Mouse (Mus musculus) kidney, embryonic 16.5 days (tissue): ENCODE measurements around the gene Anapc13. TPM values are rescaled to one million over a fixed set of nuclear protein-coding genes. Genes with fewer than 3 reads are reported as not detected.
A peak's percentile ranks its signal among the peaks of the same experiment; 100 is the strongest.

Experiments
- ATAC-seq: fragments of 200-750 bp; cut with Nextera tagmentation; 2 replicates; pipeline ENCODE4 v1.8.0; 2017; ENCODE audit warnings: moderate TSS enrichment; ENCODE audit not compliant: low FRiP score, low TSS enrichment
- H3K27ac ChIP-seq: fragments of 300-500 bp; sonication (generic); 2 replicates; pipeline ENCODE4 v1.5.1; 2014; ENCODE audit warnings: low read length
- H3K27me3 ChIP-seq: fragments of 300-500 bp; sonication (generic); 2 replicates; pipeline ENCODE4 v1.6.1; 2014; ENCODE audit warnings: low read length, control low read depth, mixed read lengths; ENCODE audit not compliant: insufficient read depth
- H3K36me3 ChIP-seq: fragments of 300-500 bp; sonication (generic); 2 replicates; pipeline ENCODE4 v1.6.1; 2014; ENCODE audit warnings: low read length, control low read depth, mixed read lengths; ENCODE audit not compliant: insufficient read depth
- H3K4me1 ChIP-seq: fragments of 300-500 bp; sonication (generic); 2 replicates; pipeline ENCODE4 v1.6.1; 2014; ENCODE audit warnings: low read length, control low read depth, mixed read lengths; ENCODE audit not compliant: insufficient read depth
- H3K4me2 ChIP-seq: fragments of 300-500 bp; sonication (generic); replicated peaks from 2 replicates; pipeline ENCODE4 v1.6.1; 2014; ENCODE audit warnings: low read depth, low read length
- H3K4me3 ChIP-seq: fragments of 300-500 bp; sonication (generic); 2 replicates; pipeline ENCODE4 v1.5.1; 2014; ENCODE audit warnings: mild to moderate bottlenecking, low read length
- H3K9ac ChIP-seq: fragments of 300-500 bp; sonication (generic); replicated peaks from 2 replicates; pipeline ENCODE4 v1.6.1; 2014; ENCODE audit warnings: low read length
- H3K9me3 ChIP-seq: fragments of 300-500 bp; sonication (generic); 2 replicates; pipeline ENCODE4 v1.6.1; 2016; ENCODE audit warnings: low read length, control low read depth
- whole genome bisulfite sequencing: fragments of 180-500 bp; shearing (Covaris S2); extraction: QIAGEN DNeasy Blood & Tissue Kit; methylation state at CpG from one replicate; pipeline ENCODE4 v1.1.7; 2014; 5-methylcytosine and 5-hydroxymethylcytosine counted together
- polyA plus RNA-seq: library from polyadenylated mRNA; unstranded; fragments of >200 nt; fragmentation: Nextera tagmentation; extraction: Ambion mirVana; gene quantifications from 2 replicates; pipeline ENCODE4 v1.2.1, GENCODE M21; 2015

Anapc13 gene
- polyA plus RNA-seq, 1 experiment from 2014 or later: 179 TPM

- Histone ChIP-seq H3K4me3 (no peak overlapping the region), H3K4me1 (peaks cover 53% of the 10 kb centered on the region), H3K36me3 (no peaks in the 10 kb centered on the region), H3K27me3 (no peaks in the 10 kb centered on the region), H3K9me3 (no peaks in the 10 kb centered on the region), H3K9ac (no peak overlapping the region), H3K27ac (no peak overlapping the region), H3K4me2 (no peak overlapping the region)
- 58% methylated on average over 6 of the region's 6 CpGs for WGBS
- no peak for ATAC-seq
Measured at GRCm38 (mm10) chr9:102641531-102641930, 15.4 kb downstream of the Anapc13 start.

DNA sequence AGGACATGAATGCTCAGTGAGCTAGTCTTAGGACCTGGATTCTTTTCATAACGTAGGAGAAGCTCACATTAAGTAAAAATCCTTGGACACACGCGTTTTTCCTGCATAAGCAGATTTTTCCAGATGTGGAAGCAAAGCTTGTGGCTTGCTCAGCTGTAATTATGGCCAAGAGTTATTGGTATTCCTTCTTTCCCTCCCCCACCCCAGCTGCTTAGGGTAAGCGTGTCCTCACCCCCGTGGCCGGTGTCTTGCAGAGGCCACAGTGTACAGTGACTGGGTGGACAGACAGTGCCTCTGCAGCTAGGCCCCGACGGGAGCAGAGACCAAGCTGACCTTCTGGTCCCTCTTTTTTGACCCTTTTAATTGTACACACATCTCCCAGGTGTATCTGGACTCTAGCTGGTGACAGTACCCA, 17.0 kb downstream of the Anapc13 start:
- peak overlapping the region; percentile 40 for H3K4me2 ChIP-seq
- no peaks in the 10 kb centered on the region for H3K9me3 ChIP-seq
- H3K9ac ChIP-seq: 0 out of 2 replicates have a peak overlapping the region, but pooled peaks have one; percentile 16
- H3K27me3 ChIP-seq: no peaks in the 10 kb centered on the region
- no peak overlapping the region for H3K4me3 ChIP-seq
- H3K4me1 ChIP-seq: peaks cover 47% of the 10 kb centered on the region
- H3K36me3 ChIP-seq: no peaks in the 10 kb centered on the region
- H3K27ac ChIP-seq: peak overlapping the region; percentile 91
- peak; percentile 40; the same call in 1 of the 2 replicates for ATAC-seq
- WGBS: 17% methylated on average over 8 of the region's 8 CpGs

DNA sequence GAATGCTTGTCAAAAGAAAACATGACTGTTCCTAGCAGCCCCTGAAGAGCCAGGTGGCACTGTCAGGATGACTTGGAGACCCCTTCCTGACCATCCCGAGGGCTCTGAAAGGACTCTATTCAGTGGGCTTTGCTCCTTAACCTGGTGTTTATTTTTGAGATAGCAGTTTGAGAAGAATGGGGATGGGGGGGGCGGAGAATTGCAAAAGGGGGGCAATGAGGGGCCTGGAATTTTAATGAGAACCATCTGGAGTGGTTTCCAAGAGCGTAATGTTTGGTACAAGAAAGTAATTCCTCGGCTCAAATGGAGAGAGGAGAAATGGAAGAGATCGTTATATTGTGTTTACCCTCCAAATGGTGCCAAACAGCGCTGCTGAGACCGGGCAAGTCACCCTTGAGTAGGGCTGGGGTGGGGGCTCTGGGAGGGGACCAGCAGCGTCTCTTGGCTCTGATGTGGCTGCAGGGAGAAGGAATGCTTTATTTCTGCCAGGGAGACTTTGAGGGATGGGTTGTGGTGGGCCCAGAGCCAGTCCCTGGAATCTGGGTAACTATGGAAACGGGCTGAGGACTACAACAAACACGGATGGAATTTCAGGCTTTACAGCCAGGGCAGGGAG, 17.5 kb downstream of the Anapc13 start:
- WGBS: 11% methylated on average over 10 of the region's 10 CpGs
- Histone ChIP-seq H3K9me3 (no peaks in the 10 kb centered on the region), H3K4me3 (peak overlapping the region; percentile 2; the same call in 1 of the 2 replicates), H3K9ac (0 out of 2 replicates have a peak overlapping the region, but pooled peaks have one; percentile 16), H3K36me3 (no peaks in the 10 kb centered on the region), H3K4me2 (peak overlapping the region; percentile 40), H3K4me1 (peaks cover 45% of the 10 kb centered on the region), H3K27ac (peak overlapping the region; percentile 91), H3K27me3 (no peaks in the 10 kb centered on the region)
- peak; percentile 86 for ATAC-seq

DNA sequence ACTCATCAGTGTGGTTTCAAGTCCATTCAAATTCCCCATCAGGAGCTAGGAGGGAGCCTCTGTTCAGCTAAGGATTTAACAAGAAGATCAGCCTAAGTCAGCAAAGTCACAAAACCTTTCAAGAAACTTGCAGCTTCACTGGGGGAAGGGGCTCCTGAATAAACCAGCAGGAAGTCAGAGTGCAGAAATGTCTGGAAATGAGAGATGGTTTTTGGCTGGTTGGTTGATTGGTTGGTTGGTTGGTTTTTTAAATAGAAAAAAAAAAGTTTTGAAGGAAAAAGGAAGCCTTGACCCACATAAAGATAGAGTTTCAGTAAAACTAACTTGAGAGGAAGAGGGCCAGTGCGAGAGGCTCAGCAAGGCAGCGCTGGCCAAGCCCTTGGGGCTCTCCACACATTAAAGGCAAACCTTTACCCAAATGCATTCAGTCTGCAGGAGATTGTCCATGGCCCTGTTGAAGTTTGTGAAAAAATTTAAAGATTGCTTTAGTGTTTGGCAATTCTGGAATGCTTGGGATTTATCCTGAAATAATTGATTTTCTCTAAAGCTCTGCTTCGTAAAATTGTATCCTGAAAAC, 19.1 kb downstream of the Anapc13 start:
- Histone ChIP-seq H3K9me3 (no peaks in the 10 kb centered on the region), H3K4me1 (peaks cover 42% of the 10 kb centered on the region), H3K36me3 (no peaks in the 10 kb centered on the region), H3K4me3 (no peak overlapping the region), H3K27ac (peak overlapping the region; percentile 91), H3K4me2 (no peak overlapping the region), H3K27me3 (no peaks in the 10 kb centered on the region), H3K9ac (no peak overlapping the region)
- no peak for ATAC-seq
- 50% methylated on average over 3 of the region's 3 CpGs for WGBS

- WGBS: 64% methylated on average over 6 of the region's 6 CpGs
- no peak for ATAC-seq
Measured at GRCm38 (mm10) chr9:102647010-102647409, 20.9 kb downstream of the Anapc13 start.

DNA sequence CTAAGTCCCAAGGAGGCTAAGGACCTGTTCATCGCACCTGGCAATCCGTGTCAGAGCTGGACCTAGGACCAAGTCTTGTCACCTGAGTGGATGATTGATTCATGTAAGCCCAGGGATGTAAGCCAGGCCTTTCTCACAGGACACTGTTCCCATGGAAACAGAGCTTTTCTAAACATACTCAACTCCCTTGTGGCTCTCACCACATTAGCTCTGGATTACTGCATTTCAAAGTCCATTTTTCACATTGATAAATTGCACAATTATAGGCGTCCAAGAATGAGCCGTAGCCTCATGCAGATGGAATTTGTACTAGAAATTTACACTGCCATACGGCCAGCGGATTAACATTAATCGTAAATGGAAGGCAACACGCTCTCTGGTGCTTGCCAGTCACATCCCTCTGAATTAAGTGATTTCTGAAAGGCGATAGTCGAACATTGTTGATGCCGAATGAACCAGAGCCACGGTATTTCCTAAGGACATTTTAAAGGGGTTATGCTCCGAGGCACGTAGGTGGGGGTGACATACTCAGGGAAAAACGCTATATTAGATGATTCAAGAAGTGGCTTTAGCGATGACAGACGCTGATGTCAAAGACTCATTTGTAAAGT, 23.9 kb downstream of the Anapc13 start:
- no peaks in the 10 kb centered on the region for H3K9me3 ChIP-seq
- H3K27ac ChIP-seq: no peak overlapping the region
- H3K27me3 ChIP-seq: no peaks in the 10 kb centered on the region; the same call in 1 of the 2 replicates
- peak; percentile 77; the same call in 1 of the 2 replicates for ATAC-seq
- no peaks in the 10 kb centered on the region for H3K36me3 ChIP-seq
- 0 out of 2 replicates have a peak overlapping the region, but pooled peaks have one; percentile 3 for H3K4me2 ChIP-seq
- no peak overlapping the region for H3K9ac ChIP-seq
- peaks cover 23% of the 10 kb centered on the region for H3K4me1 ChIP-seq
- H3K4me3 ChIP-seq: no peak overlapping the region
- WGBS: 31% methylated on average over 17 of the region's 17 CpGs

More at GRCm38 (mm10) chr9:102647010-102647409, 20.9 kb downstream of the Anapc13 start:
- Histone ChIP-seq H3K4me1 (peaks cover 48% of the 10 kb centered on the region), H3K9ac (no peak overlapping the region), H3K4me3 (no peak overlapping the region), H3K27me3 (no peaks in the 10 kb centered on the region; the same call in 1 of the 2 replicates), H3K36me3 (no peaks in the 10 kb centered on the region), H3K4me2 (no peak overlapping the region), H3K27ac (no peak overlapping the region), H3K9me3 (no peaks in the 10 kb centered on the region)

DNA sequence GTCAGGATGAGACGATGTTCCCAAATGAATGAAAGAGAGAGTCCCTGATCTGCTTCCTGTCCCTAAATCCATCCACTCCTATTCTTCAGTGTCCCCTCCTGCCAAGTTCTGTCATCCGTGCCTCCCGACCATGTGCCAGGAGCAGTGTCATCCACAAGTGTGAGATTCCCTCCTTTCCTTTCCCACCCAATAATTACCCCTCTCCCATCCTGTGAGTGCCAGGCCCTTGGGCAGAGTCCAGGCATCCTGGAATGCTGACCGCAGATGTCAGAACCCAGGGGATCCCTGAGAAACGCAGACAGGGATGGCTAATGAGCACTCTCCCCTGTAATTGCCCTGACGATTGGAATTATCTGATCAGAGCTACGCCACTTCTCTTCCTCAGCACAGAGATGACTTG, 24.5 kb downstream of the Anapc13 start:
- peaks cover 17% of the 10 kb centered on the region for H3K4me1 ChIP-seq
- no peaks in the 10 kb centered on the region for H3K9me3 ChIP-seq
- no peak overlapping the region for H3K4me2 ChIP-seq
- no peak overlapping the region for H3K27ac ChIP-seq
- 30% methylated on average over 7 of the region's 7 CpGs for WGBS
- H3K9ac ChIP-seq: no peak overlapping the region; the same call in 1 of the 2 replicates
- H3K4me3 ChIP-seq: no peak overlapping the region
- no peak for ATAC-seq
- no peaks in the 10 kb centered on the region; the same call in 1 of the 2 replicates for H3K27me3 ChIP-seq
- no peaks in the 10 kb centered on the region for H3K36me3 ChIP-seq

- H3K36me3 ChIP-seq: no peaks in the 10 kb centered on the region
- H3K4me1 ChIP-seq: peaks cover 16% of the 10 kb centered on the region
- WGBS: 67% methylated on average over 6 of the region's 6 CpGs
- H3K4me3 ChIP-seq: no peak overlapping the region
- no peaks in the 10 kb centered on the region; the same call in 1 of the 2 replicates for H3K27me3 ChIP-seq
- no peak overlapping the region for H3K4me2 ChIP-seq
- no peak for ATAC-seq
- H3K9me3 ChIP-seq: no peaks in the 10 kb centered on the region
- H3K9ac ChIP-seq: no peak overlapping the region
- no peak overlapping the region for H3K27ac ChIP-seq
Measured at GRCm38 (mm10) chr9:102651199-102651720, 25.2 kb downstream of the Anapc13 start.

- Histone ChIP-seq H3K27me3 (no peaks in the 10 kb centered on the region), H3K4me3 (no peak overlapping the region), H3K9me3 (no peaks in the 10 kb centered on the region), H3K4me2 (no peak overlapping the region), H3K9ac (no peak overlapping the region), H3K4me1 (0 out of 2 replicates have a peak, but pooled peaks cover 2% of the 10 kb centered on the region), H3K27ac (no peak overlapping the region), H3K36me3 (no peaks in the 10 kb centered on the region)
- no peak for ATAC-seq
- WGBS: 50% methylated on average over 8 of the region's 8 CpGs
Measured at GRCm38 (mm10) chr9:102656355-102657095, 30.4 kb downstream of the Anapc13 start.
